Mouse (Mus musculus): Measurements from ENCODE around the gene Ttc26. TPM values are rescaled to one million over a fixed set of nuclear protein-coding genes. Genes with fewer than 3 reads are reported as not detected.
"Not testable (repeated sequence)": the region's sequence is repeated elsewhere in the genome, so short reads cannot be mapped to it uniquely, and the experiment has no call there.

Gene Ttc26
- total and polyA plus RNA-seq, 3 experiments, result 1.4 to 2.1 TPM; not detected in 1

GRCm38 (mm10) chr6:38356661-38357433, 24.4 kb upstream of the Ttc26 start:
- TF ChIP-seq TBP (IDR thresholded peaks at IDR 0.05; ENCODE audit: low read depth, low read length), result peak; percentile 96
- peak; percentile 84 for TF ChIP-seq ZNF384 (IDR thresholded peaks at IDR 0.05; ENCODE audit: low read depth, low read length)
- Histone ChIP-seq H3K79me2 (ENCODE audit: control insufficient read depth, insufficient read depth, low read length, poor library complexity) (peaks cover 21% of the 10 kb centered on the region), H3K36me3 (ENCODE audit: control insufficient read depth in 1 of 2, insufficient read depth in 2 of 2, low read length in 2 of 2) (peaks cover 0 to 27% of the 10 kb centered on the region in 2 experiments; a peak in 2 of 4 replicates), H3K4me3 (ENCODE audit: control insufficient read depth in 1 of 2, insufficient read depth in 1 of 2, low read depth in 2 of 2, low read length in 2 of 2) (peak overlapping the region; percentile 4 to 21; a peak in 2 of 4 replicates), H3K9ac (ENCODE audit: control insufficient read depth, low read depth, low read length, poor library complexity, severe bottlenecking) (peak overlapping the region; percentile 33; the same call in 1 of the 2 replicates), H3K4me1 (ENCODE audit: control insufficient read depth in 1 of 2, insufficient read depth in 2 of 2, low read length in 2 of 2) (peaks cover 8 to 30% of the 10 kb centered on the region in 2 experiments), H3K27ac (ENCODE audit: control insufficient read depth, low read depth, low read length) (peak overlapping the region; percentile 62)
- H3K9me3 ChIP-seq (replicated peaks; ENCODE audit: insufficient read depth, low read length); H3K27me3 ChIP-seq (ENCODE audit: control insufficient read depth in 1 of 2, insufficient read depth in 2 of 2, low read length in 2 of 2): not testable (repeated sequence)
- DNase-seq (ENCODE audit: low read depth, low spot score), result peak; percentile 73

- Histone ChIP-seq H3K79me2 (ENCODE audit: control insufficient read depth, insufficient read depth, low read length, poor library complexity) (peaks cover 16% of the 10 kb centered on the region), H3K9me3 (replicated peaks; ENCODE audit: insufficient read depth, low read length) (no peaks in the 10 kb centered on the region), H3K4me3 (ENCODE audit: control insufficient read depth in 1 of 2, insufficient read depth in 1 of 2, low read depth in 2 of 2, low read length in 2 of 2) (peak overlapping the region; percentile 39 to 54), H3K9ac (ENCODE audit: control insufficient read depth, low read depth, low read length, poor library complexity, severe bottlenecking) (peak overlapping the region; percentile 56), H3K36me3 (ENCODE audit: control insufficient read depth in 1 of 2, insufficient read depth in 2 of 2, low read length in 2 of 2) (peaks cover 0 to 28% of the 10 kb centered on the region in 2 experiments; a peak in 2 of 4 replicates), H3K27ac (ENCODE audit: control insufficient read depth, low read depth, low read length) (peak overlapping the region; percentile 98), H3K27me3 (ENCODE audit: control insufficient read depth in 1 of 2, insufficient read depth in 2 of 2, low read length in 2 of 2) (no peaks in the 10 kb centered on the region), H3K4me1 (ENCODE audit: control insufficient read depth in 1 of 2, insufficient read depth in 2 of 2, low read length in 2 of 2) (peaks cover 8 to 33% of the 10 kb centered on the region in 2 experiments)
- peak; percentile 80 for DNase-seq (ENCODE audit: low read depth, low spot score)
- TF ChIP-seq TCF12 (IDR thresholded peaks at IDR 0.05; ENCODE audit: low read depth, low read length) (no peak), ELF1 (IDR thresholded peaks at IDR 0.05; ENCODE audit: low read depth, low read length) (no peak), MXI1 (IDR thresholded peaks at IDR 0.05; ENCODE audit: low read depth, low read length) (no peak), ZKSCAN1 (IDR thresholded peaks at IDR 0.05; ENCODE audit: low read depth, low read length) (no peak), CHD1 (IDR thresholded peaks at IDR 0.05; ENCODE audit: low read depth, low read length) (no peak), KAT2A (conservative IDR thresholded peaks at IDR 0.05; ENCODE audit: low read depth, low read length) (no peak), MAZ (IDR thresholded peaks at IDR 0.05; ENCODE audit: low read depth, low read length) (0 out of 2 replicates have a peak, but pooled peaks have one; percentile 8), TAL1 (IDR thresholded peaks at IDR 0.05; ENCODE audit: low read length) (no peak), ETS1 (IDR thresholded peaks at IDR 0.05; ENCODE audit: low read depth, low read length) (no peak; the same call in 1 of the 2 replicates), NRF1 (IDR thresholded peaks at IDR 0.05; ENCODE audit: insufficient read depth, low read depth, low read length, poor library complexity, severe bottlenecking) (no peak), SIN3A (IDR thresholded peaks at IDR 0.05; ENCODE audit: low read length) (peak; percentile 56; the same call in 1 of the 2 replicates), EP300 (IDR thresholded peaks at IDR 0.05; ENCODE audit: low read depth in 1 of 2, low read length in 2 of 2) (peak; percentile 23 to 33; a peak in 1 of 4 replicates), E2F4 (IDR thresholded peaks at IDR 0.05; ENCODE audit: borderline replicate concordance, low read depth, low read length) (no peak), RAD21 (IDR thresholded peaks at IDR 0.05; ENCODE audit: low read depth, low read length) (no peak), ZC3H11A (IDR thresholded peaks at IDR 0.05; ENCODE audit: low read depth, low read length) (no peak), POLR2A (IDR thresholded peaks at IDR 0.05; ENCODE audit: control insufficient read depth in 1 of 2, insufficient read depth in 1 of 2, low read depth in 1 of 2, low read length in 2 of 2, poor library complexity in 1 of 2) (no peak), NELFE (IDR thresholded peaks at IDR 0.05; ENCODE audit: low read depth, low read length) (no peak; the same call in 1 of the 2 replicates), MAX (IDR thresholded peaks at IDR 0.05; ENCODE audit: low read length) (no peak), CHD2 (IDR thresholded peaks at IDR 0.05; ENCODE audit: low read length) (no peak), POLR2AphosphoS5 (IDR thresholded peaks at IDR 0.05; ENCODE audit: borderline replicate concordance, low read depth, low read length) (no peak), TBP (IDR thresholded peaks at IDR 0.05; ENCODE audit: low read depth, low read length) (0 out of 2 replicates have a peak, but pooled peaks have one; percentile 18), SMC3 (IDR thresholded peaks at IDR 0.05; ENCODE audit: low read depth, low read length) (no peak), ZNF384 (IDR thresholded peaks at IDR 0.05; ENCODE audit: low read depth, low read length) (peak; percentile 36; the same call in 1 of the 2 replicates), POLR2AphosphoS2 (IDR thresholded peaks at IDR 0.05; ENCODE audit: low read length) (no peak), GABPA (IDR thresholded peaks at IDR 0.05; ENCODE audit: low read depth, low read length) (no peak), CTCF (IDR thresholded peaks at IDR 0.05 in 2 of 3, conservative IDR thresholded peaks at IDR 0.05 in 1 of 3; ENCODE audit: control insufficient read depth in 1 of 3, insufficient read depth in 1 of 3, low read depth in 2 of 3, low read length in 3 of 3, poor library complexity in 1 of 3, severe bottlenecking in 1 of 3) (no peak), MAFK (IDR thresholded peaks at IDR 0.05; ENCODE audit: borderline replicate concordance, low read depth, low read length) (no peak), MEF2A (IDR thresholded peaks at IDR 0.05; ENCODE audit: extremely low read depth, insufficient replicate concordance, low read depth, low read length, poor library complexity, severe bottlenecking) (no peak), HCFC1 (IDR thresholded peaks at IDR 0.05; ENCODE audit: low read depth, low read length) (no peak)
These were observed 23.5 kb upstream of the Ttc26 start for GRCm38 (mm10) chr6:38357603-38358252.
